ENCODE assay signal across 21 mouse cellular contexts in genomic region chr11:25158884-25159283, GRCm38 (mm10).
"Had no signal": no experiment of that assay in that cellular context is flagged by ENCODE, and none has a peak within 500 bp of the region (broad histone marks: within the 10 kb centered on the region; RNA-seq: fewer than 3 reads in every experiment).

No protein-coding gene starts in this region.

- DNase-seq: cerebellum, adult 8-10 months; cerebellum, adult 9-10 months; cerebellum, adult 9-11 months; cerebellum, postnatal 10 days; cerebellum, postnatal 14 days; cerebellum, postnatal 25 days; cerebellum, postnatal 36 days; embryo, embryonic 11 days; forebrain, postnatal 0 days; gastrocnemius, adult 2 months; gastrocnemius, postnatal 10 days; gastrocnemius, postnatal 14 days; gastrocnemius, postnatal 25 days; gastrocnemius, postnatal 36 days; heart, adult 11 months; heart, adult 18-20 months; heart, adult 2 months had no signal

- ATAC-seq: forebrain, embryonic 13.5 days; forebrain, embryonic 14.5 days; forebrain, embryonic 15.5 days; forebrain, embryonic 16.5 days; forebrain, postnatal 0 days had no signal
